Mouse (Mus musculus): ENCODE measurements around the gene Bptf. TPM values are rescaled to one million over a fixed set of nuclear protein-coding genes. Genes with fewer than 3 reads are reported as not detected.
"Not testable (repeated sequence)": the region's sequence is repeated elsewhere in the genome, so short reads cannot be mapped to it uniquely, and the experiment has no call there.

Bptf gene
- polyA plus RNA-seq, 1 experiment from 2014 or later, result 30.1 TPM

GRCm38 (mm10) chr11:107019318-107019717, 112.6 kb downstream of the Bptf start:
- 59% methylated on average over 4 of the region's 4 CpGs for whole genome bisulfite sequencing
- Histone ChIP-seq H3K4me1 (peaks cover 12% of the 10 kb centered on the region), H3K9me3 (replicated peaks) (no peaks in the 10 kb centered on the region), H3K36me3 (no peaks in the 10 kb centered on the region), H3K4me3 (no peak overlapping the region), H3K27me3 (ENCODE audit: low read depth, poor library complexity, severe bottlenecking) (peaks cover 6% of the 10 kb centered on the region), H3K27ac (replicated peaks) (no peak overlapping the region)
- DNase-seq (ENCODE audit: low spot score), result no peak

- Histone ChIP-seq H3K36me3 (no peaks in the 10 kb centered on the region), H3K9me3 (replicated peaks) (no peaks in the 10 kb centered on the region), H3K27ac (replicated peaks) (no peak overlapping the region), H3K4me3 (no peak overlapping the region), H3K27me3 (ENCODE audit: low read depth, poor library complexity, severe bottlenecking) (no peaks in the 10 kb centered on the region), H3K4me1 (peaks cover 7% of the 10 kb centered on the region)
- DNase-seq (ENCODE audit: low spot score), result no peak
- WGBS, result 35% methylated on average over 8 of the region's 8 CpGs
Measured at GRCm38 (mm10) chr11:107018606-107019005, 113.3 kb downstream of the Bptf start.

GRCm38 (mm10) chr11:107017339-107017886, 114.5 kb downstream of the Bptf start:
- H3K4me1 ChIP-seq, result peaks cover 7% of the 10 kb centered on the region
- H3K4me3 ChIP-seq, result no peak overlapping the region
- no peak overlapping the region for H3K27ac ChIP-seq (replicated peaks)
- no peaks in the 10 kb centered on the region for H3K27me3 ChIP-seq (ENCODE audit: low read depth, poor library complexity, severe bottlenecking)
- H3K36me3 ChIP-seq, result no peaks in the 10 kb centered on the region
- 62% methylated on average over 6 of the region's 6 CpGs for WGBS
- DNase-seq (ENCODE audit: low spot score), result no peak
- H3K9me3 ChIP-seq (replicated peaks), result no peaks in the 10 kb centered on the region

GRCm38 (mm10) chr11:107016893-107017292, 115.0 kb downstream of the Bptf start:
- peaks cover 10% of the 10 kb centered on the region for H3K4me1 ChIP-seq
- H3K27ac ChIP-seq (replicated peaks), result no peak overlapping the region
- no peaks in the 10 kb centered on the region for H3K27me3 ChIP-seq (ENCODE audit: low read depth, poor library complexity, severe bottlenecking)
- no peak overlapping the region for H3K4me3 ChIP-seq
- WGBS, result 66% methylated on average over 1 of the region's 1 CpGs
- H3K36me3 ChIP-seq, result no peaks in the 10 kb centered on the region
- H3K9me3 ChIP-seq (replicated peaks), result no peaks in the 10 kb centered on the region
- DNase-seq (ENCODE audit: low spot score), result no peak

- H3K27me3 ChIP-seq (ENCODE audit: low read depth, poor library complexity, severe bottlenecking); H3K9me3 ChIP-seq (replicated peaks); DNase-seq (ENCODE audit: low spot score); H3K4me3 ChIP-seq; H3K27ac ChIP-seq (replicated peaks); H3K36me3 ChIP-seq: not testable (repeated sequence)
- WGBS, result 75% methylated on average over 11 of the region's 11 CpGs
- peaks cover 19% of the 10 kb centered on the region for H3K4me1 ChIP-seq
Measured at GRCm38 (mm10) chr11:107015535-107016187, 116.3 kb downstream of the Bptf start.

GRCm38 (mm10) chr11:107014597-107015309, 117.2 kb downstream of the Bptf start:
- no peaks in the 10 kb centered on the region for H3K36me3 ChIP-seq
- no peaks in the 10 kb centered on the region for H3K9me3 ChIP-seq (replicated peaks)
- H3K4me1 ChIP-seq, result peaks cover 19% of the 10 kb centered on the region
- WGBS, result 43% methylated on average over 14 of the region's 14 CpGs
- no peaks in the 10 kb centered on the region for H3K27me3 ChIP-seq (ENCODE audit: low read depth, poor library complexity, severe bottlenecking)
- H3K27ac ChIP-seq (replicated peaks), result no peak overlapping the region
- DNase-seq (ENCODE audit: low spot score), result no peak
- no peak overlapping the region for H3K4me3 ChIP-seq

- no peak overlapping the region for H3K4me3 ChIP-seq
- no peak for DNase-seq (ENCODE audit: low spot score)
- no peaks in the 10 kb centered on the region for H3K36me3 ChIP-seq
- no peaks in the 10 kb centered on the region for H3K27me3 ChIP-seq (ENCODE audit: low read depth, poor library complexity, severe bottlenecking)
- H3K4me1 ChIP-seq, result peaks cover 16% of the 10 kb centered on the region
- H3K27ac ChIP-seq (replicated peaks), result no peak overlapping the region
- WGBS, result 79% methylated on average over 11 of the region's 11 CpGs
- H3K9me3 ChIP-seq (replicated peaks), result no peaks in the 10 kb centered on the region
Measured at GRCm38 (mm10) chr11:107014020-107014585, 117.8 kb downstream of the Bptf start.

GRCm38 (mm10) chr11:107012324-107013017, 119.5 kb downstream of the Bptf start:
- Histone ChIP-seq H3K27me3 (ENCODE audit: low read depth, poor library complexity, severe bottlenecking) (no peaks in the 10 kb centered on the region), H3K4me1 (peaks cover 15% of the 10 kb centered on the region), H3K9me3 (replicated peaks) (no peaks in the 10 kb centered on the region), H3K4me3 (peak overlapping the region; percentile 66), H3K36me3 (no peaks in the 10 kb centered on the region), H3K27ac (replicated peaks) (peak overlapping the region; percentile 89)
- WGBS, result under 1% methylated on average over 37 of the region's 37 CpGs
- DNase-seq (ENCODE audit: low spot score), result peak; percentile 97

- H3K27ac ChIP-seq (replicated peaks), result peak overlapping the region; percentile 89
- 45% methylated on average over 18 of the region's 18 CpGs for WGBS
- peaks cover 15% of the 10 kb centered on the region for H3K4me1 ChIP-seq
- no peak for DNase-seq (ENCODE audit: low spot score)
- no peaks in the 10 kb centered on the region for H3K9me3 ChIP-seq (replicated peaks)
- peak overlapping the region; percentile 66 for H3K4me3 ChIP-seq
- H3K27me3 ChIP-seq (ENCODE audit: low read depth, poor library complexity, severe bottlenecking), result no peaks in the 10 kb centered on the region
- no peaks in the 10 kb centered on the region for H3K36me3 ChIP-seq
Measured at GRCm38 (mm10) chr11:107011669-107012323, 120.1 kb downstream of the Bptf start.

- H3K36me3 ChIP-seq, result no peaks in the 10 kb centered on the region
- WGBS, result 73% methylated on average over 7 of the region's 7 CpGs
- peaks cover 15% of the 10 kb centered on the region for H3K4me1 ChIP-seq
- no peak overlapping the region for H3K27ac ChIP-seq (replicated peaks)
- H3K4me3 ChIP-seq, result no peak overlapping the region
- DNase-seq (ENCODE audit: low spot score), result no peak
- no peaks in the 10 kb centered on the region for H3K27me3 ChIP-seq (ENCODE audit: low read depth, poor library complexity, severe bottlenecking)
- no peaks in the 10 kb centered on the region for H3K9me3 ChIP-seq (replicated peaks)
Measured at GRCm38 (mm10) chr11:107011171-107011570, 120.8 kb downstream of the Bptf start.

- no peak for DNase-seq (ENCODE audit: low spot score)
- Histone ChIP-seq H3K4me3 (no peak overlapping the region), H3K9me3 (replicated peaks) (no peaks in the 10 kb centered on the region), H3K27me3 (ENCODE audit: low read depth, poor library complexity, severe bottlenecking) (no peaks in the 10 kb centered on the region), H3K36me3 (no peaks in the 10 kb centered on the region), H3K27ac (replicated peaks) (no peak overlapping the region), H3K4me1 (peaks cover 15% of the 10 kb centered on the region)
- WGBS, result 96% methylated on average over 3 of the region's 3 CpGs
Measured at GRCm38 (mm10) chr11:107010447-107010846, 121.5 kb downstream of the Bptf start.

GRCm38 (mm10) chr11:107005538-107005937, 126.4 kb downstream of the Bptf start:
- Histone ChIP-seq H3K9me3 (replicated peaks) (no peaks in the 10 kb centered on the region), H3K4me1 (peaks cover 15% of the 10 kb centered on the region), H3K4me3 (no peak overlapping the region), H3K36me3 (no peaks in the 10 kb centered on the region), H3K27me3 (ENCODE audit: low read depth, poor library complexity, severe bottlenecking) (no peaks in the 10 kb centered on the region), H3K27ac (replicated peaks) (no peak overlapping the region)
- 84% methylated on average over 1 of the region's 1 CpGs for WGBS
- DNase-seq (ENCODE audit: low spot score), result no peak

Data from midbrain, embryonic 10.5 days (tissue).